Mouse (Mus musculus) hindbrain, embryonic 14.5 days (tissue): ENCODE results near the gene Sh3glb2. TPM values are rescaled to one million over a fixed set of nuclear protein-coding genes. Genes with fewer than 3 reads are reported as not detected.

ENCODE experiments used
- ATAC-seq: fragments of 200-750 bp; cut with Nextera tagmentation; 2 replicates; pipeline ENCODE4 v1.8.0; 2017; ENCODE audit warnings: moderate number of reproducible peaks, mild to moderate bottlenecking, moderate TSS enrichment, moderate library complexity; ENCODE audit not compliant: low FRiP score
- DNase-seq: peaks from one replicate; pipeline ENCODE4 v3.0.0-alpha.2; 2015; ENCODE audit warnings: low spot score
- H3K27ac ChIP-seq: fragments of 300-500 bp; sonication (generic); 2 replicates; pipeline ENCODE4 v1.5.1; 2014; ENCODE audit warnings: mild to moderate bottlenecking, moderate library complexity
- H3K27me3 ChIP-seq: fragments of 300-500 bp; sonication (generic); 2 replicates; pipeline ENCODE4 v1.6.1; 2014; ENCODE audit warnings: mild to moderate bottlenecking, low read length, mixed read lengths; ENCODE audit not compliant: control insufficient read depth, insufficient read depth
- H3K36me3 ChIP-seq: fragments of 300-500 bp; sonication (generic); replicated peaks from 2 replicates; pipeline ENCODE4 v1.6.1; 2014; ENCODE audit not compliant: control insufficient read depth, insufficient read depth
- H3K4me1 ChIP-seq: fragments of 300-500 bp; sonication (generic); replicated peaks from 2 replicates; pipeline ENCODE4 v1.6.1; 2014; ENCODE audit warnings: antibody characterized with exemption, low read length, mixed read lengths; ENCODE audit not compliant: control insufficient read depth, insufficient read depth
- H3K4me2 ChIP-seq: fragments of 300-500 bp; sonication (generic); replicated peaks from 2 replicates; pipeline ENCODE4 v1.6.1; 2014; ENCODE audit warnings: mild to moderate bottlenecking, moderate library complexity
- H3K4me3 ChIP-seq: fragments of 300-500 bp; sonication (generic); replicated peaks from 2 replicates; pipeline ENCODE4 v1.5.1; 2014; ENCODE audit warnings: mild to moderate bottlenecking, low read length
- H3K9ac ChIP-seq: fragments of 300-500 bp; sonication (generic); 2 replicates; pipeline ENCODE4 v1.6.1; 2014
- H3K9me3 ChIP-seq: fragments of 300-500 bp; sonication (generic); 2 replicates; pipeline ENCODE4 v1.6.1; 2016; ENCODE audit warnings: low read length; ENCODE audit not compliant: control insufficient read depth
- WGBS: fragments of 180-500 bp; shearing (Covaris S2); extraction: QIAGEN DNeasy Blood & Tissue Kit; methylation state at CpG from one replicate; pipeline ENCODE4 v1.1.7; 2014; 5-methylcytosine and 5-hydroxymethylcytosine counted together
- polyA plus RNA-seq: library from polyadenylated mRNA; unstranded; fragments of >200 nt; fragmentation: Nextera tagmentation; extraction: Ambion mirVana; gene quantifications from 2 replicates; pipeline ENCODE4 v1.2.1, GENCODE M21; 2014

Gene Sh3glb2
- polyA plus RNA-seq, 1 experiment from 2014 or later: 143 TPM

DNA sequence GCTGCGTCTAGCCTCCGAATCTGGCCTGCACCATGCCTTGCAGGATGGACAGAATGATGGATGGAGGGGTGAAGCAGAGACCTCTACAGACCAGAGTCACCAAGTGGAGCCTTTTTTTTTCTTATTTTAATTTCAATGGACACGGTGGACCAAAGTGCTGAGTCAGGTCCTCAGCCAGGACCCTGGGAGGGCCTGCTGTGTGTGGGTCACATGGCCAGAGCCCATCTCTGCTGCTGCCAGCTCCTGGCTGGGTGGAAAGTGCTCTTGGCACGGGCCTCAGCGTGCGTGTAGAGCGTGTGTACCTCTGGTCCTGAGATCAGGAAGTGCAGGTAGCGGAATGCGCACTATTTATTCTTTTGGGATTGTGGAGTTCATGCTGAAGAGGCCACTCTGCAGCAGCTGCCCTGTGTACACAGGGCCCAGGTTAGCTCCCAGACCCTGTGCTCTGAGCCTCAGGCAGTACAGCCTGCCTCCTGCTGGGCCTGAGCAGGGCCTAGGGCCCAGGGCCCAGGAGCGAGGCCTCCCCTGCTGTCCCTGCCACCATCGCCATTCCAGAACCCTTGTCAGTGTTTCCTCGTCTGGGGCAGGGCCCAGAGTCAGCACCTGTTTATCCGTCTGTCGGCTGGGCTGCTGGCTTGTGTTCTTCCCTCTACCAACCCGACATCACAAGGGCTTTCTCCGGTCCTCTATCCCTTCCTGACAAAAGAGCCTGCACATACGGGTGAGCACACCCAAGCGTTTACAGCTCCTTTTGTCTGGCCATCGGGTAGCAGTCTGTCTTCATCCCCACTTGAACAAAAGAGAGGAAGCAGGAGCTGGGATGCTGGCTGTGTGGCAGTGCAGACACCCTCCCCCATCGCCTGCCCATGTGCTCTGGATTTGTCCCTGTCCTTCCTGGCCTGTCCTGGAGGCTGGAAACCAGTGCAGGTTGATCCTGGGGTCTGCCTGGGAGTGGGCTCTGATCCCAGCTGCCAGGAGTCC lies 40.3 kb upstream of the Sh3glb2 start:
- 17% methylated on average over 20 of the region's 20 CpGs for WGBS
- ATAC-seq (peak; percentile 42), DNase-seq (no peak)
- Histone ChIP-seq H3K27me3 (no peaks in the 10 kb centered on the region), H3K27ac (peak overlapping the region; percentile 78), H3K9ac (peak overlapping the region; percentile 45), H3K9me3 (no peaks in the 10 kb centered on the region), H3K4me2 (no peak overlapping the region), H3K36me3 (peaks cover 75% of the 10 kb centered on the region), H3K4me1 (no peaks in the 10 kb centered on the region; the same call in 1 of the 2 replicates), H3K4me3 (no peak overlapping the region)

DNA sequence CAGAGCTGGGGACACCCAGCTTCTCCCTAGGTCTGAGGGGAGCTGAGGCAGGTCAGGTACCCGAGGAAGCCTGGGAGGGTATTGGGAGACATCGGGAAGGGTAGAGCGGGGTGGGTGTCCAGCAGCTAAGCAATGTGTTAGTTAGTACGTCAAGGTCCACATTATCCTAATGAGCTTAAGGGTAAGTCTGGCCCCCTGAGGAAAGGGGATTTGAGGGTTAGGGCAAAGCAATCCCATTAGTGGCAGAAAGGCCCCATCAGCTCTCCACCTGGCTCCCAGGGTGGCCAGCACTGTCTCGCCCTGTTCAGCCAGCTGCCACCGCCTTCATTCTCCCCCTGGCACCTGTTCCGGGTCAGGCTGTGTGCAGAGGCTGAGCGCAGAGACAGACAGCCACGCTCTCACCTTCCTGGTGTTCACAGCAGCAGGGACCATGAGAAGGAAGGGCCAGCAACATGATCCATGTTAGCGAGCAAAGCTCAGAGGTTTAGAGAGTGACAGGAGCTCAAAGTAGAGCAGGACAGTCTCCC lies 38.9 kb upstream of the Sh3glb2 start:
- Histone ChIP-seq H3K9me3 (no peaks in the 10 kb centered on the region), H3K4me1 (peaks cover 11% of the 10 kb centered on the region), H3K36me3 (peaks cover 66% of the 10 kb centered on the region), H3K4me3 (no peak overlapping the region), H3K27me3 (no peaks in the 10 kb centered on the region), H3K9ac (no peak overlapping the region), H3K4me2 (no peak overlapping the region), H3K27ac (no peak overlapping the region)
- no peak for DNase-seq
- no peak for ATAC-seq
- WGBS: 78% methylated on average over 10 of the region's 10 CpGs

GRCm38 (mm10) chr2:30396246-30396645 lies 37.1 kb upstream of the Sh3glb2 start:
- DNase-seq (no peak), ATAC-seq (no peak)
- Histone ChIP-seq H3K9me3 (no peaks in the 10 kb centered on the region), H3K36me3 (peaks cover 53% of the 10 kb centered on the region), H3K4me1 (peaks cover 12% of the 10 kb centered on the region), H3K4me2 (no peak overlapping the region), H3K27ac (no peak overlapping the region), H3K27me3 (no peaks in the 10 kb centered on the region), H3K9ac (no peak overlapping the region), H3K4me3 (no peak overlapping the region)
- WGBS: 92% methylated on average over 7 of the region's 7 CpGs

DNA sequence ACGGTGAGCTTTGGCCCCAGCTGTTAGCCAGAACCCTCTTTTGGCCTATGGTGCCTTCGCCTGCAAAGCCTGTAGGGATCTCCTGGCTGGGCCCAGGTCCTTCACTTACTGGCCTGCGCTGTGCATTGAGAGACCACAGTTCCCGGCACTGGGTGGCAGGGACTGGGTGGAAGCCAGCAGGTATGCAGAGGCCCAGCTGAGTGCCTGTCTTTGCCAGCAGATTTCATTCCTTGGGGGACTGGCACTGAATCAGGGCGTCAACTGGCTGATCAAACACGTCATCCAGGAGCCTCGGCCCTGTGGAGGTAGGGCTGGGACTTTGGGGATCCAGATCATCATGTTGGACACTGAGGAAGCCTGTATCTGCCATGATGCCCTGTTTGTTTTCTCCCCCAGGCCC lies 36.6 kb upstream of the Sh3glb2 start:
- no peaks in the 10 kb centered on the region for H3K9me3 ChIP-seq
- no peak for DNase-seq
- no peak overlapping the region for H3K4me3 ChIP-seq
- H3K4me2 ChIP-seq: no peak overlapping the region
- H3K36me3 ChIP-seq: peaks cover 53% of the 10 kb centered on the region
- WGBS: 95% methylated on average over 7 of the region's 7 CpGs
- ATAC-seq: no peak
- peaks cover 12% of the 10 kb centered on the region for H3K4me1 ChIP-seq
- H3K27ac ChIP-seq: no peak overlapping the region
- H3K27me3 ChIP-seq: no peaks in the 10 kb centered on the region
- H3K9ac ChIP-seq: no peak overlapping the region

DNA sequence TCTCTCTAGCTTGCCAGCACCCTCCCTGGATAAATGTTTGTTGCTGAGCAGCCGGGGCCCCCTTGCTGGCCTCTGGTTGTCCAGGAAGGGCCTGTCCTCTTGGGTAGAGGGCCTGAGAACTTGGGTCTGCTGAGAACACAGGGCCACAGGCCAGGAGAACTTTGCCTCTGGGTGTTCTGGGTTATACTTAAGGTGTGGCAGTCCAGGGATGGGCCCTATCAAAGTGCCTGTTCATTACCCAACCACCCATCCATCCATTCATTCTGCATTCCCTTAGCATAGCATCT lies 34.2 kb upstream of the Sh3glb2 start:
- DNase-seq (no peak), ATAC-seq (no peak)
- Histone ChIP-seq H3K4me2 (peak overlapping the region; percentile 76), H3K9ac (peak overlapping the region; percentile 84), H3K27me3 (no peaks in the 10 kb centered on the region), H3K4me3 (peak overlapping the region; percentile 83), H3K9me3 (no peaks in the 10 kb centered on the region), H3K27ac (peak overlapping the region; percentile 92; the same call in 1 of the 2 replicates), H3K36me3 (peaks cover 38% of the 10 kb centered on the region), H3K4me1 (peaks cover 12% of the 10 kb centered on the region)
- 83% methylated on average over 1 of the region's 1 CpGs for WGBS

GRCm38 (mm10) chr2:30392577-30393369 lies 33.6 kb upstream of the Sh3glb2 start:
- Histone ChIP-seq H3K4me1 (peaks cover 12% of the 10 kb centered on the region), H3K27me3 (no peaks in the 10 kb centered on the region), H3K4me3 (peak overlapping the region; percentile 83), H3K9ac (peak overlapping the region; percentile 84), H3K4me2 (peak overlapping the region; percentile 76), H3K36me3 (peaks cover 32% of the 10 kb centered on the region), H3K27ac (peak overlapping the region; percentile 92), H3K9me3 (no peaks in the 10 kb centered on the region)
- under 1% methylated on average over 47 of the region's 54 CpGs for WGBS
- peak; percentile 79 for ATAC-seq
- peak; percentile 89 for DNase-seq

GRCm38 (mm10) chr2:30392114-30392576 lies 33.0 kb upstream of the Sh3glb2 start, which contains the start of gene Dolpp1:
TSS of gene Dolpp1 (plus strand) at chr2:30392254.
- WGBS: under 1% methylated on average over 40 of the region's 40 CpGs
- H3K4me1 ChIP-seq: peaks cover 12% of the 10 kb centered on the region
- peak within 1 kb of the TSS; percentile 84 for H3K9ac ChIP-seq
- H3K36me3 ChIP-seq: peaks cover 26% of the 10 kb centered on the region
- DNase-seq (peak; percentile 96), ATAC-seq (peak; percentile 99)
- H3K27me3 ChIP-seq: no peaks in the 10 kb centered on the region
- H3K4me2 ChIP-seq: peak within 1 kb of the TSS; percentile 76
- H3K4me3 ChIP-seq: peak within 1 kb of the TSS; percentile 83
- H3K9me3 ChIP-seq: no peaks in the 10 kb centered on the region
- H3K27ac ChIP-seq: peak within 1 kb of the TSS; percentile 92

- WGBS: 94% methylated on average over 2 of the region's 2 CpGs
- Histone ChIP-seq H3K4me1 (peaks cover 11% of the 10 kb centered on the region), H3K9ac (no peak overlapping the region), H3K4me2 (no peak overlapping the region), H3K27me3 (no peaks in the 10 kb centered on the region), H3K4me3 (no peak overlapping the region), H3K36me3 (peaks cover 5% of the 10 kb centered on the region; the same call in 1 of the 2 replicates), H3K27ac (no peak overlapping the region), H3K9me3 (no peaks in the 10 kb centered on the region)
- ATAC-seq: no peak
- DNase-seq: no peak
These were observed 29.9 kb upstream of the Sh3glb2 start for GRCm38 (mm10) chr2:30389000-30389399.

GRCm38 (mm10) chr2:30386913-30387312 lies 27.8 kb upstream of the Sh3glb2 start:
- 87% methylated on average over 9 of the region's 9 CpGs for WGBS
- no peak for DNase-seq
- no peak for ATAC-seq
- Histone ChIP-seq H3K4me1 (no peaks in the 10 kb centered on the region; the same call in 1 of the 2 replicates), H3K4me2 (no peak overlapping the region), H3K27ac (no peak overlapping the region), H3K9me3 (no peaks in the 10 kb centered on the region), H3K4me3 (no peak overlapping the region), H3K36me3 (peaks cover 20% of the 10 kb centered on the region), H3K9ac (no peak overlapping the region), H3K27me3 (no peaks in the 10 kb centered on the region)
